Mouse (Mus musculus) ovary, postnatal 10 days (tissue): ENCODE measurements around the gene Fam19a5.

Source experiments
- DNase-seq: peaks from one replicate; pipeline ENCODE4 v3.0.0; 2022; ENCODE audit warnings: low spot score

The Fam19a5 gene

DNA sequence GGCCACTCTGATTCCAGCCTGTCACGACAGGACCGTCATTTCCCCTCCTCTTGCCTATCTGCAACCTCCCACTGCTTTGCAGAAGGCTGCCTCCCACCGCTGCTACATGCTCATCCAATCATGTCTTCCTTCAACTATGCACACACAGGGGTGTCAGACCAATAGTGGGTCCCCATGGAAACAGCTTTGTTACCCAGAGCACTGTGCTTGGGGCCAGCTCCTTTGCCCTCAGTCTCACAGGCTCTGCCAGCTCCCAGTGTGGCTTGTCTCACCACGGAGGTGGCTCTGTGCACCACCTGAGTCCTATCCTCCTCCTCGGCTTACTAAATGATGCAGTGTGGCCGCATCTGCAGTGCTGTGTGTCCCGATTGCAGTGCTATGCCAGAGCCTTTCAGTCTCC lies 123.3 kb downstream of the Fam19a5 start:
- DNase-seq: no peak

DNA sequence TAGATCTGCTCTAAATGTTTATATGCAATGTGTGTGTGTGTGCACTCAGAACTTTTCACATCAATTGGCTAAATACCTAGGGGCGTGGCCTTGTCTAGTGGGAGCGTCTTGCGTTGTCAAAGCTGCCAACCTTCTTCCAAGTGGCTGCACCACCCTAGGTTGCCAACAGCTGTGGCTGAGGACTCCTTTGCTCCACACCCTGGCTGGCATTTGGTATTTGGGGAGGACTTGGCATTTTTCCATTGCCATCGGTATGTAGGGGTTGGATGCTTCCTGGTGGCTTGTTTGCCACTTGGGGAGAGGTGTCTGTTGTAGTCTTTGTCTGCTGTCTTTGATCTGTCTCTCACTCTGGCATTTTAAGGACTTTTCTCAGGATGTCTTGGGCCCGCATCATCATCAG lies 124.0 kb downstream of the Fam19a5 start:
- no peak for DNase-seq

DNA sequence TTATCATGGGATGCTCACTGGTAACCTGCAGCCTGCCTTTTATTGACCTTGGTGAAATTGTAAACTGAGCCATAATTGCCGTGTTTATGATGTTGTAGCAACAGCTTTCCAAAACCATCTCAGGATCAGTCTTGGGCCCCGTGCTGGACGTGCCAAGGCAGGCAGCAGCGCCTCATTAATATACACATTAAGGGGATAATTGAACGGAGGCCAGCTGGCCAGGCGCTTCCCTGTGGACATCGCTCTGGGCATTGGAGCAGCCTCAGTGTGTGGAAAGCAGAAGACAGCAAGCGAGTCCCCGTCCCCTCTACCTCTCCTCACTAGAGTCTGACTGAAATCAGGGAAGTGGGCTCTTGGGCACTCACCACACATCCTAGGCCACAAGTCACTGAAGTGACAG lies 127.8 kb downstream of the Fam19a5 start:
- DNase-seq: no peak

DNA sequence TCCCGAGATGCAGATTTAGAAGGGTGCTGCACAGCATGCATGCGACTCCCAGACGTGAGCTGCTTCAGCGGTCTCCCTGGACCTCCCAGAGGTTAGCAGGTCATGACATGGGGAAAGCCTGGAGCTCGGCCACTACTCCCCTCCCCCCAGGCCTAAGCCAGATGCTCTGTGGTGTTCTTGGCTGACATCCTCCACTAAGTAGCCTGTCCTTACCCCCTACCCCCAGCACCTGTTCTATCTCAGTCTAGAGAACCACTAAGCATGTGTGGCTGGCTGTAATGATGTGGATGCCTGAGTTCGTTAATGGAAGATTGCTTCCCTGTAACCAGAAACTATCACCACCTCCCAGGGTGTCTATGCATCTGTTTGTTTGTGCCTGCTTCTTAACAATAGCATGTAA lies 134.6 kb downstream of the Fam19a5 start:
- DNase-seq: no peak

DNA sequence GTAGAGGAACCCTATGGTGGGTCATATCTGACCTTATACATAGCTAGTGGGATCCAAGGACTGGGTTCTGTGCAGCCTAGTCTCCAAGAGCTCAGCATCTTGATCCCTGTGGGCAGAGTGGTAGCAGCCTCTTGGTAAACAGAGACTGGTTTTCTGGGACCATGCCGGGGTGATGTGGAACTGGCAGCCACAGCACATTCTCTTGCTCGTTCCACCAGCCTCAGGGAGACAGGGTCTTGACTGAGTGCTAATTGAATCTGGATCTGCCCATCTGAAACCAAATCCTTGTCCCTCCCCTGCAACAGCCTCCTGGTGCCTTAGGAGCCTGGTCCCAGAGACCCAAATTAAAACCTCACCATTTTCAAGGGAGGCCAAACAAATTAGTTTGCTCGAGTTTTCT lies 138.3 kb downstream of the Fam19a5 start:
- DNase-seq: no peak

DNA sequence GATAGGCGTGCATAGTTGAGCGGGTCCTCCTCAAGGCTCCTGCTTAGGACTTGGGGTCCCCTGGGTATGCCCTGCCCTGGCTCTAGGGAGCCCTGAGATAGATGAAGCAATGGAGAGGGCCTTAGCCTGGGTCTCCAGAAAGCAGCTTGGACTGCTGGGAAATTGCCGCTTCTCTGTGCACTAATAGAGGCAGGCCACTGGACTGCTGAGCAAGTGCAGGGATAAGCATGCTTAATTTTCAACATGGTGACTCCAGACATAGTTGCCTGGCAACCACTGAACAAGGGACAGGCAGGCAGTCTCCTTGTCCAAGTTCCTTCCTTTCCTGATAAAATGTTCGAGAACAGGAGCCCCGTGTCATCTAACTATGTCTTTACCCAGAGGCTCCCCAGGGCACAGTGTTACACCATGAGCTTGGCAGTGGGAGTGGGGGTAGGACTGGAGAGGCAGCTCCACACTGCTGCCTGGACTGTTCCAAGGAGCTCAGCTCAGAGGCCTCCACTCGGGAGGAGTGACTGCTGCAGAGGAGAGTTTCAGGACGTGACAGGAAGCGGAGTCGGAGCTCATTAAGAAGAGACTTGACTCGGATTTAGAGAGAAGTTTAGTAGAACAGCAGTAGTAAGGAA lies 142.4 kb downstream of the Fam19a5 start:
- DNase-seq: no peak

DNA sequence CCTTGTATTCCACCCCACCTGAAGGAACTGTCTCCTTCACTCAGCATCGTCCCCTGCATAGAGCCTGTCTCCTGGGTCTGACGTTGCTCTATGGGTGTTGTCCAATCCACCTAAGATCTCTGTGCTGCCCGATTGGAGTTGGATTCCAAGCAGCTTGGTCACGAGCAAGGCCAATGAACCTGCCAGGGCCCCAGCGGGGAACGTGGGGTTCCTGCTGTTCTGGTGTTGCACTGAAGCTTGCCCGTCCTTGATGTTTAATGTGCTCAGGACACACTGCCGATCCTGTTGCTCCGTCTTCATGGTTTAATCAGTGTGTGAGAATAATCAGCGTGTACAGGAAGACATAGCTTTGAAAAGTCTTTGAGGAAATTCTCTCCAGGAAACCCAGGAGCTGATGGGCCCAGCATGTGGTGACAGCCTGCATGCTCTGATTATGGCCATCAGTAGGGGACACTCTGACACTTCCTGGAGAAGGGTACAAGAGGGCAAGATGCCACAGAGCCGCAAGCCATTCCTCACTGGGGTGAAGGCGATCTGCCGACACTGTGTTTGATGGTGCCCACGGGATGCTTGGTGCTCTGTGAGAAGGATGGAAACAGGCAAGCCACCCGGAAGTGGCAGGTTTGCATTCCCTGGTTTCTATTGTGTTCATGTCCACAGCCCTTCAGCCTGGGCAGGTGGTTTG lies 147.3 kb downstream of the Fam19a5 start:
- no peak for DNase-seq

DNA sequence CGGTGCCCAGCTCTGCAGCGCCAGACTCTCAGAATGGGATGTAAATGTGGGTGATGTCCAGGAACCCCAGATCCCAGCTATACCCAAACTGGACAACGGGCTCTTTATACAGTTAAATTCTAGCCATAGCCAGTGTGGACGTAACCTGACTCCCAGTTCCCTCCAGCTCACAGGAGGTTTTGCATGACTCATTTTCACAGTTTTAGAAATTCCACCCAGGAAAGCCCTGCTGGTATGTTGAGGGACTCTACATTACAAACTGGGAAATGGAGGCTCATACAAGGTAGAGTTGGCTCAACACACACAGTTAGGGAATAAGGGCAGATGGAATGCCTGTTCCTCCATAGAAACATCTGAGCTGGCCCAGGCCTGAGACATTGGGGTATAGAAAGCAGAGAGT lies 147.9 kb downstream of the Fam19a5 start:
- no peak for DNase-seq

DNA sequence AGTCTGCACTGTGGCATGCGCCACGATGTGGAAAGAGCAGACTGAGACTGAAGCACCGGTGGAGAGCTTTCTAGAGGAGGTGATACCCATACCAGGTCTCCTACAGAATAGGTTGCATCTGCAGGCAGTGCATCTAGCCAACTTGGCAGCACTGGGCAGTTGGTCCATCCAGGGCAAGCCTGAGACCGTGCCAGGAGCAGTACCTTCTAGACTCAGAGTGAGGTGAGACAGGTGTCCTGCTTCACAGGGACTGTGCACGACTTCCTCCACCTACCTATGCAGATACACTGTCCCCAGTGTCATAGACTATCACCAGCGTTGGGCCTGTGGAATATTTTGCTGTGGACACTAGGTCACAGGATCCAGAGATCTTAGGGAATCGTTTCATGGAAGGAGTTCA lies 148.3 kb downstream of the Fam19a5 start:
- DNase-seq: no peak

DNA sequence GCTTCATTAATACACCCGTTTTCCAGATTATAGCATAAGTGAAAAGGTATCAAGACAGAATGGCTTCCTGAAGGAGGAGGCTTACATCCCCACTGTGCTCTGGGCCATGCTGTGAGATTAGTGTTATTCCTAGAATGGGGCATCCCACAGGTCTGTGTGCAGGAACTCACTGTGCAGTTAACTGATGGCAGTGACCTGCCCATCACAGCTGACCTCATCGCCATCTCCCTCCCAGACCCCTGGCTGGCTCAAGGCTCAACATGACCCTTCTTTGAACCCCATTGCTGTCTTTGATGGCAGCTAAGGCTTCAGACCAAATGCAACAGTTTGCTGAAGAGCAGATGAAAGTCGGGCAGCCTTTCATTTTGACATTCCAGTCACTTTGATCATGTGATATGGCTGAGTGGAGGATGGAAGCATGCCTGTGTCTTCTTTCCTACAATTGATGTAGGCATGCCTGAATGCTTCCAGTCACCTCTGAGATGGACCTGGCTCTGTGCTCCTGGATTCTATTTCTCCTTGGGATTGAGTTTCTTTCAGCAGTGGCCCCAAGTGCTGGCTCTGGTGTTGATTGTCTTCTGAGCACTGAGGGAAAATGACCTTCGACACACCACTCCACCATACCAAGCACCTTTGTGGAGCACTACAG lies 148.9 kb downstream of the Fam19a5 start:
- no peak for DNase-seq

DNA sequence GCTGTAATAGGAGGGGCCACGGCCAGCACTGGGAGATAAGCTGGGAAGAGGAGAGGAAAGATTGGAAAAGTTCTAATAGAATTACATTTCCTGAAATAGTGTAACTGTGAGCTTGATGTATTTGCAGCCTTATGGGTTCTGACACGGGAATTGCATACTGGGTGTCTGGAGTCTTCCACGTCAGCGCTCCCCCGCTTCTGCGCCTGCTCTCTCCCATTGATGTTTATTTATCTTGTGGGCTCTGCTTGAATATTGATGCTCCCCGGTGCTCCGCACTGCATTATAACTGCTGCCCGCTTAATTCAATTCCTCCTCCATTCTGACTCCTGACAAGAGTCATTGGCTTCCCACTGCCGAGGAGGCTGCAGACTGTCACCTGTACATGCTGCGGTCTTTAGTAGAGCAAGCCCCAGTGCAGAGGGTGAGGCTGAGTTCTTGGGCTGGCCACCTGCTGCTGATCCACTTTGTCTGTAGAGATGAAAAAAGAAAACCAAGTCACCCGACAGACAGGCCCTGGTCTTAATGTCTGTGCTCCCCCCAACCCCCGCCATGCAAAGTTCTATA lies 153.4 kb downstream of the Fam19a5 start:
- no peak for DNase-seq

DNA sequence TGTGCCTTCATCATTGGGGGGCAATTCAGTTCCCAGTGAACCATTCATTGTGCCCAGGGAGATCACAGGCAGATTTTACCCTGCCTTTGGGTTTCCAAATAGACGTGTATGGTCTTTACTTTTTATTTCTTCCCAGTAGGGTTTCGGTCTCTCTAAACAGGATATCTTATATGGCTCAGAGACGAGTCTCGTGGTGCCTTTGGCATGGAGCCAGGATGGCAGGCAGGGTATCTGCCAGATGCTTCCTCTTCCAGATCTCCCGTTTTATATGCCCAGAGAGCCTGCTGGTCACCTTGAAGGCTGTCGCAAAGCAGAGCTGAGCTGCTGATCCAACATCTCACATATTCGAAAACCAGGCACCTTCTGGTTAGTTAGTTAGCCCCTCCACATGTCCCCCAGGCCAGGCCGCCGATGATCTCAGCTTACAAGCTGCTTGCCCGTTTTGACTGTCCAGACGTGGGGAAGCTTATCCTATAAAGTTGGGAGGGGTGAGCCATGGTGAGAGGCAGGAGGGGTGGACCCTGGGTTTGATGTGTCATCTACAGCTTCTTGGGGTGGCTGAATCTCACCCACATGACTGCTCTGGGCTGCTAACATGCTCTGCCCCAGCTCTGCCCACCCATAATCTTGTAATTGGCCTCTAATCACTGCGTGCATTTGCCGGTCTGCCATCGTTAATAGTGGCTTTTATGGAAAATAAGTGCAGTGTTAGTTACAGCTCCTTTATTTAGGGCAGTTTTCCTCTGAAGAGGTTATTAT lies 154.6 kb downstream of the Fam19a5 start:
- no peak for DNase-seq

DNA sequence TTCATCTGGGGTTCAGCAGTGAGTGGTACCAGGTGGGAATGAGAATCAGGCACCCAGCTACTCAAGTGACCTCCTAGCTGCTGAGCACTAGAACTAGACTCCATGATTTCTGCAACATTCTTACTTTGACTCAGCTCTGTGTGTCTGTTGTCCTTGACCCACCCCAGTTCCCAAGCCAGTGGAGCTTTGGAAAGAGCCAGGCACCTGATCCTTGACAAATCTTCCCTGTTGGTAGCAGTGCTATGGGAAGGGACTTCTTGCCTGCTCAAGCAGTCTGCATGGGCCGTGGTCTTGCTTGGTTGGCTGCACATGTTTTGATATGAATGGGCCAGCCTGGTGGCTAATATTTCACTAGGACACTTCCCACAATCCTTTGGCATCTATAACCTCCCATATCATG lies 158.7 kb downstream of the Fam19a5 start:
- no peak for DNase-seq

DNA sequence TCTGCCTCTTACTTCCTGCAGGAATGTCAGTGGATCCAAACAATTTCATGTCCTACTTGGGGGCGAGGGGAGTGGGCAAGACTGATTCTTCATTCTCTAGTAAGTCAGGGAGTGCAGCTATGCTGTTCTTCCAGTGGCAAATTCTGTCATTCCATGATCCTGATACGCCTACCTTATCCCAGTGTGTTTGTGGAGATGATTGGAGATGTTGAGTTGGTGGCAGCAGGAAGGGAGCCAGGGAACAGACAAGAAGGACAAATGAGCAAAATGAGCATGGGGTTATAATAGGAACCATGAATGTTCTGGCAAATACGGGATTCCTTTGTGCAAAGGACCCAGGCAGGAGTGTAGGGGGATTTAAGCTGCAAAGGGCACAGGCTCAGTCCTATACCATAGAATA lies 159.2 kb downstream of the Fam19a5 start:
- no peak for DNase-seq

DNA sequence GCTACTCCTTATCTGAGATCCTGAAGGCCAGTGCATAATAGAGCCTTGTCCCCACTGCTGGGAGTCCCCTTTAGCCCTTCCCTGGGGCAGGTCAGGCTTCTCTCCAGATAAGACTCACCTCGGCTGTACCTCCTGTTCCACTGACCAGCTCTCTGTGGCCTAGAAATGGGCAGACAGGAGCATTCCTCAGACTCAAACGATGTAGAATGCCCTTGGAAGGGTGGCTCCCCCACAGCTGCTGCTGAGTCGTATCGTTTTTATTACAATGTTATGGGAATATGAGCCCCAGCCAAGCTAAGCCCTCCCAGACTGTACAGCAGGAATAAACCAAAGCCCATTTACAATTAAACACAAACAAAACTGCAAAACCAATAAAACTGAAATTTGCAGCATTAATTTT lies 167.7 kb downstream of the Fam19a5 start:
- no peak for DNase-seq

DNA sequence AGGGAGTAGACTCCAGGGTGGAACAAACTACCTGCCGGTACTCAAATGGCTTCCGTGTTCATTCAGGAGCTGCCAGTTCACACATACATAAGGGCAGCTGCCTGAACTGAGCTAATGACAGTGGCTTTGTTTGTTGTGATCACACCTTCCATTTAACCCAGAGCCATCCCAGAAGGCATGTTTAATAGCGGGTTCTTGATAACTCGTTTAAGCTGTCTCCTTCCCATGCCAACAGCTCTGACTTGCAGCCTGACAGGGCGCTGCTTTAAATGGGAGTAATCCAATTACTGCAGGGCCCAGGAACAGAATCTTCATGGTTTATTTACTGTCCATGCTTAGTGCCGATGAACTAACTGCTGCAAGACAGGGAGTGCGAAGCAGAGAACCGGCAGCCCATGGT lies 168.1 kb downstream of the Fam19a5 start:
- DNase-seq: no peak

DNA sequence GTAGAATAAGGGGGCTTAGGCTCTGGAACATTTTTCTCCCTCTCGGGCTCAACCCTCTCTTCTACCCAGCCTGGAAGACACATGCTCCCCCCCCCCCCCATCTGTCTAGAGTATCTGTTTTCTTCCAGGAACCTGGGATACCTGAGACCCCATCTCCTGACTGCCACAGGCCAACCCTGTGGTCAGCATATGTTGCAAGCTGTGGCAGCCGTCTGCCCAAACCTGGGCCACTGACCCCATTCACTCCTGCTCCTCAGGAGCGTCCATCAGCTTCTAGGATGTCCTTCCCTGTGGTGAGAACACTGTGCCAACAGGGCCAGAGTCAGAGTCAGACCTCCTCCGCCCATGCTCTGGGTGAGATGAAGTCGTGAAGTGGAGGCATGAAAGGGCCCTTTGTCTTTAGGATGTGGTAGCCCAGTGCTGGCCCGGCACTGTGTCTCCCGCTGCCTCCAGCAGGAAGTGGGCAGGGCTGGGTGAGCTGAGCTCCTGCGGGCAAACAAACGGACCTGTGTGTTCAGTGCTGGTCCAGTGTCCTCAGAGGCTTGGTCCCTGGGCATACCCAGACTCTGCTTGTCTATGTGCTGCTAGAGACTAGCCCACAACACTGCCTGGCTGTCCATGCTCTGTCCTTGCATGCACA lies 171.1 kb downstream of the Fam19a5 start:
- no peak for DNase-seq

DNA sequence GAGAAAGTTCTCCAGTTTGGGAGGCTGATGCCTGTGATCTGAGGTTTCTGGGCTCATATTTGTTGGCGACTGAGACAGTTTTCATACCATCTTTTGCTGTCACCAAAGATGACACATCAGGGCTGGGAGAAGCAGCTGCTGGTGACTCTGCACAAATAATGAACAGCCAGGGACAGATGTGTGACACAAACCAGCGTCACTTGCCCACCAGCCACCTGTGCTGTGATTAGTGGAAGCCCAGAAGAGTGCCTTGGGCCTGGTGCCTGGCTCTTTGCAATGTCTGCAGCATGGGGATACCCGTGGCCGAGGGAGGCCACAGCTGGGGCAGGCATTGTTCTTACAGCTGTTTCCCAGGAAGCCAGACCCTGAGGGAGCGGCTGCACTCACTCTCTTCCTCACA lies 173.0 kb downstream of the Fam19a5 start:
- no peak for DNase-seq

DNA sequence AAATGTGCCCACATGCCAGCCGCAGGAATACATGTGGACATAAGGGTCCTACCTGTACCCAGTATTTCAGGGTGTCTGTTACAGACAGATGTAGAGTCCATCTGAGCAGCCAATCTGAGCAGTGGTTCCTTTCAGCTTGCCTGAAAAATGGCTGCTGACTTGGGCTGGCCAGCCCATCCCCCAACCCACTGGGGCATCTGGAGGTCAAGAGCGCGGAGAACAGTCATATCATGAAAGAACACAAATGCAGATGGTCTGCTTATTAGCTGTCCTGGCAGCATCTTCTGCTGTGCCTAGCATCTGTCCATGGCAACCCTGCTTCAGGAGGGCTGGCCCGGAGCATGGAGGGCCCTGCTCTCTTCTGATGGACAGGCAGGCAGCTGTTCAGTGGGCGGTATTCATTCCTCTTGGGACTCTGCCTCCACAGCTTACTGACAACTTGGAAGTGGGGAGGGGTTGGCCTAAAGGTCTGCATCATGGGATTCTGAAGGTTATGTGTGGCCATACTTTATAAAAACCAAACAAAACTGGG lies 179.4 kb downstream of the Fam19a5 start:
- DNase-seq: no peak

DNA sequence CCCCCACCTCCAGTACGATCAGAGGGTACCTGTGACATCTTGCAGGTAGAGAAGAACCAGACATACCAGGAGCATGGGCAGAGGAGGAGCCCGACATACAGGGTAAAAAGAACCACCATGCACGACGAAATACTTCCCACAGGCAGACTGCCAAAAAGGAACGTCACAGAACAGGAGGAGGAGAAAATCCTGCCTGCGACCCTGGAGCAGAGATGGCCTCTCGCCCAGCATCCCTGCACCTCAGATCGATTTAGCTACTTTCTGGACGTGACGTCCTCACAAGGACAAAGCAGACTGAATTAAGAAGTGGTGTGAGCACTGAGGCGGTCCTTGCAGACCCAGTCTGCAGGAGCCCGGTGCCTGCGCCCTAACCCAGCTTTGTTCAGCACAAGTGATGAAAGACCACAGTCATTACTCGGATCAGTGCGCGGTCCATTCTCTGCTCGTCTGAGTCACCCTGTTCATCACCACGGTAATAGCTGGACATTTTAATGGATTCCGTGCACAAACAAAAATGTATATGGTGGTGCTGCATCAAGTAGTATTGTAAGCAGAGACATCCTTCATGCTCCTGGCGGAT lies 182.6 kb downstream of the Fam19a5 start:
- DNase-seq: no peak

DNA sequence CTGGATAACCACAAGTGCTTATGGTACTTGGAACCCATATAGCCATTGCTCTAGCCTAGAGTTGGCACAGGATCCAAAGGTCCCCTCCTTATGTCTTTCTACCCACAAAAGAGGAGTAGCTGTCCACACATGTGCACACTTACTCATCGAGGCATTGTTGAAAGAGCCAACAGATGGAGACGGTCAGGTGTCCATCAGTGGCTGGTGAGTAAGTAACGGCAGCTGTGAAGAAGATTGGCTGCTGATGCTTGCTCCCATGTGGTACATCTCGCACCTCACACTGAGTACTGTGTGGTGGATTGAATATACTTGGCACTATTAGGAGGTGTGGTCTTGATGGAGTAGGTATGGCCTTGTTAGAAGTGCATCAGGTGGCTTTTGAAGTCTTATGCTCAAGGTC lies 192.2 kb downstream of the Fam19a5 start:
- DNase-seq: no peak

DNA sequence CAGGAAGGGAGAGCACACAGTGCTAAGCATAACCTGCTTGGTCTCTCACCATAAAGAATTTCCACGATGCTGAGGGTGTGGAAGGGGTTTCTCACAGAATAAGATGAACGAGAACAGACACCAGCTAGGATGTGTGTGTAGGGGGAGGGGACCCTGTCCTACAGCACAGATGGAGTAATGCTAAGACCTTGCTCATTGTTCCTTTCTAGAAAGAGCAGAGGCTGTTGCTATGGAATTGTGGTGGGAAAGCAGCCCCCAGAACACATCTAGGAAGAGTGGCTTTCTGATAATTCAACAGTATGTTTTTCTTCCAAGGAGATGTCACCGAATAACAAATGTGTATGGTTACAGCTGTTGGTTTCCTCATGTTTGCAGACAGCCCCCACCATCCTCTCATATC lies 211.4 kb downstream of the Fam19a5 start:
- no peak for DNase-seq
